Mouse (Mus musculus) hindbrain, embryonic 14.5 days (tissue): ENCODE measurements at regions not wholly inside any gene's neighbourhood (a gene's known extent, or its start where the extent isn't known, plus 50 kb on each side); places are given as distances from the start of the nearest gene placed in this dataset.
"Not testable (repeated sequence)": the region's sequence is repeated elsewhere in the genome, so short reads cannot be mapped to it uniquely, and the experiment has no call there.

Source experiments
- ATAC-seq: fragments of 200-750 bp; cut with Nextera tagmentation; 2 replicates; pipeline ENCODE4 v1.8.0; 2017; ENCODE audit warnings: moderate number of reproducible peaks, mild to moderate bottlenecking, moderate TSS enrichment, moderate library complexity; ENCODE audit not compliant: low FRiP score
- DNase-seq: peaks from one replicate; pipeline ENCODE4 v3.0.0-alpha.2; 2015; ENCODE audit warnings: low spot score
- H3K27ac ChIP-seq: fragments of 300-500 bp; sonication (generic); 2 replicates; pipeline ENCODE4 v1.5.1; 2014; ENCODE audit warnings: mild to moderate bottlenecking, moderate library complexity
- H3K27me3 ChIP-seq: fragments of 300-500 bp; sonication (generic); 2 replicates; pipeline ENCODE4 v1.6.1; 2014; ENCODE audit warnings: mild to moderate bottlenecking, low read length, mixed read lengths; ENCODE audit not compliant: control insufficient read depth, insufficient read depth
- H3K36me3 ChIP-seq: fragments of 300-500 bp; sonication (generic); replicated peaks from 2 replicates; pipeline ENCODE4 v1.6.1; 2014; ENCODE audit not compliant: control insufficient read depth, insufficient read depth
- H3K4me1 ChIP-seq: fragments of 300-500 bp; sonication (generic); replicated peaks from 2 replicates; pipeline ENCODE4 v1.6.1; 2014; ENCODE audit warnings: antibody characterized with exemption, low read length, mixed read lengths; ENCODE audit not compliant: control insufficient read depth, insufficient read depth
- H3K4me2 ChIP-seq: fragments of 300-500 bp; sonication (generic); replicated peaks from 2 replicates; pipeline ENCODE4 v1.6.1; 2014; ENCODE audit warnings: mild to moderate bottlenecking, moderate library complexity
- H3K4me3 ChIP-seq: fragments of 300-500 bp; sonication (generic); replicated peaks from 2 replicates; pipeline ENCODE4 v1.5.1; 2014; ENCODE audit warnings: mild to moderate bottlenecking, low read length
- H3K9ac ChIP-seq: fragments of 300-500 bp; sonication (generic); 2 replicates; pipeline ENCODE4 v1.6.1; 2014
- H3K9me3 ChIP-seq: fragments of 300-500 bp; sonication (generic); 2 replicates; pipeline ENCODE4 v1.6.1; 2016; ENCODE audit warnings: low read length; ENCODE audit not compliant: control insufficient read depth
- WGBS: fragments of 180-500 bp; shearing (Covaris S2); extraction: QIAGEN DNeasy Blood & Tissue Kit; methylation state at CpG from one replicate; pipeline ENCODE4 v1.1.7; 2014; 5-methylcytosine and 5-hydroxymethylcytosine counted together

DNA sequence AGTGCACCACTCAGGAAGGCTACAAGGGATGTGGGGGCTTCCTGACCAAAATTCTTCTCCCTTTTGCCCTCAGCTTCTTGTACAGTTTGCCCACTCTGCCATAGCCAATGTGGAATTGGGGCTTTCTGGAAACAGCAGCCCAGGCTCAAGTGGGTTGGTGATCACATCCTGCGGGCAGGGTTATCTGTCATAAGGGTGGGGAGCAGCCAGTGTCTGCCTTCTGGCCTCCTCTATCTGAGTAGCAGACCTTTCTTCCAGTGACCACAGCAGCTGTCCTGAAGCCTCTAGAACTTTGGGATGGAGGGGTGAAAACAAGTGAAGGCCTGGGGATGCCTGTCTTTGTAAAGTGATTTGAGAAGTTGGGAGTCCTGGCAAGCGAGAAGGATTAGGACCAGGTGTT lies 228.2 kb downstream of the Bcl11a start:
- 88% methylated on average over 2 of the region's 2 CpGs for WGBS
- H3K9me3 ChIP-seq, result no peaks in the 10 kb centered on the region
- H3K36me3 ChIP-seq, result no peaks in the 10 kb centered on the region
- H3K4me3 ChIP-seq, result no peak overlapping the region
- no peak overlapping the region for H3K27ac ChIP-seq
- H3K4me1 ChIP-seq, result peaks cover 10% of the 10 kb centered on the region; the same call in 1 of the 2 replicates
- no peak overlapping the region for H3K9ac ChIP-seq
- DNase-seq, result no peak
- H3K4me2 ChIP-seq, result peak overlapping the region; percentile 46; the same call in 1 of the 2 replicates
- H3K27me3 ChIP-seq, result 0 out of 2 replicates have a peak, but pooled peaks cover 6% of the 10 kb centered on the region
- ATAC-seq, result no peak

- WGBS, result 23% methylated on average over 6 of the region's 6 CpGs
- H3K36me3 ChIP-seq, result no peaks in the 10 kb centered on the region
- no peak overlapping the region for H3K9ac ChIP-seq
- H3K4me2 ChIP-seq, result no peak overlapping the region
- H3K4me3 ChIP-seq, result no peak overlapping the region
- H3K27me3 ChIP-seq, result 0 out of 2 replicates have a peak, but pooled peaks cover 6% of the 10 kb centered on the region
- peak overlapping the region; percentile 10; the same call in 1 of the 2 replicates for H3K27ac ChIP-seq
- no peaks in the 10 kb centered on the region for H3K9me3 ChIP-seq
- no peak for DNase-seq
- H3K4me1 ChIP-seq, result peaks cover 10% of the 10 kb centered on the region; the same call in 1 of the 2 replicates
- ATAC-seq, result peak; percentile 39; the same call in 1 of the 2 replicates
These were observed 229.9 kb downstream of the Bcl11a start for GRCm38 (mm10) chr11:24307601-24308252.

- DNase-seq (no peak), ATAC-seq (0 out of 2 replicates have a peak, but pooled peaks have one; percentile 7)
- WGBS, result 11% methylated on average over 1 of the region's 1 CpGs
- Histone ChIP-seq H3K9me3 (no peaks in the 10 kb centered on the region), H3K4me1 (peaks cover 10% of the 10 kb centered on the region; the same call in 1 of the 2 replicates), H3K4me2 (no peak overlapping the region), H3K4me3 (no peak overlapping the region), H3K9ac (no peak overlapping the region), H3K27ac (no peak overlapping the region), H3K36me3 (no peaks in the 10 kb centered on the region), H3K27me3 (0 out of 2 replicates have a peak, but pooled peaks cover 6% of the 10 kb centered on the region)
These were observed 230.4 kb downstream of the Bcl11a start for GRCm38 (mm10) chr11:24308253-24308633.

- H3K4me1 ChIP-seq, result no peaks in the 10 kb centered on the region
- no peak overlapping the region for H3K27ac ChIP-seq
- H3K4me2 ChIP-seq, result no peak overlapping the region
- 90% methylated on average over 1 of the region's 1 CpGs for WGBS
- H3K4me3 ChIP-seq, result no peak overlapping the region
- no peak overlapping the region for H3K9ac ChIP-seq
- ATAC-seq (no peak), DNase-seq (no peak)
- H3K27me3 ChIP-seq, result no peaks in the 10 kb centered on the region
- no peaks in the 10 kb centered on the region for H3K9me3 ChIP-seq
- H3K36me3 ChIP-seq, result no peaks in the 10 kb centered on the region
These were observed 236.2 kb downstream of the Bcl11a start for GRCm38 (mm10) chr11:24314046-24314445.

DNA sequence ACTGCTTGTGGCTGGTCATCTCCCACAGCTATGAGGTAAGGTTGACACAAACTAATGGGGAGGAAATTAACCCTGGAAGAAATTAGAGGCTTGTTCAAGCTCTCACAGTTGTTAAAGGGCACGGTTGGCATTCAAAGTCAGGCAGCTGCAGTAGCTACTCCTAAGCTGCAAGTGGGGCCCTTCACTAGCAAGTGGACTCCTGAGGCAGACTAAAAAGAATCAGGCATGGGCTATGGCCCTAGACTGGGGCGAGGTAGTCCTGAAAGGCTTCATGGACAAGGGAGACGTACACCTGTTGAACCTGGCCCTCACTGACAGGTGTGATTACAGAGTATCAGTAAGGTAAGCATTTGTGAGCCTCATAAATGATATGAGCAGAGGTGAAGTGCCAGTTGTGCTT lies 237.7 kb downstream of the Bcl11a start:
- Histone ChIP-seq H3K4me1 (no peaks in the 10 kb centered on the region), H3K9me3 (no peaks in the 10 kb centered on the region), H3K9ac (no peak overlapping the region), H3K27ac (no peak overlapping the region), H3K36me3 (no peaks in the 10 kb centered on the region), H3K4me2 (no peak overlapping the region), H3K4me3 (no peak overlapping the region), H3K27me3 (no peaks in the 10 kb centered on the region)
- 86% methylated on average over 3 of the region's 3 CpGs for whole genome bisulfite sequencing
- ATAC-seq (no peak), DNase-seq (no peak)

DNA sequence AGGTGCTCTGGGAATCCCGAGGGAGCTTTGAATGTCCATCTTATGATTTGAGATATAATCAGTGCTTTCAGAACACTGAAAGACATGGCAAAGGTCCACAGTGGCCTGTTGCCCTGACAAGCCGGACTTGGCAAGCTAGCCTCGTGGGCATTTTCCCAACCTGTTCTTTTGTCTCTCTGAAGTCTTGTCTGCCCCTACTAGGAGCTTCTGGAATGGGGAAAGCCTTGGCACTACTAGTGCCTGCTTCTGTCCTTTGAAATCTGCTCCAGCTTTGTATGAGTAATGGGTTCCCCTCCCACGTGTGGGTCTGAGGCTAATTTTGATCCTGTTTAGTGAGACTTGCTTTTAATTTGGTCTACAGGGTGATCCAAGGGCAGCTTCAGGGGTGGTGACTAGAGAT lies 238.3 kb downstream of the Bcl11a start:
- H3K36me3 ChIP-seq, result no peaks in the 10 kb centered on the region
- H3K4me1 ChIP-seq, result no peaks in the 10 kb centered on the region
- whole genome bisulfite sequencing, result 77% methylated on average over 4 of the region's 4 CpGs
- H3K27me3 ChIP-seq, result no peaks in the 10 kb centered on the region
- no peak overlapping the region for H3K9ac ChIP-seq
- ATAC-seq (no peak), DNase-seq (no peak)
- no peak overlapping the region for H3K4me3 ChIP-seq
- no peak overlapping the region for H3K4me2 ChIP-seq
- no peaks in the 10 kb centered on the region for H3K9me3 ChIP-seq
- H3K27ac ChIP-seq, result no peak overlapping the region

DNA sequence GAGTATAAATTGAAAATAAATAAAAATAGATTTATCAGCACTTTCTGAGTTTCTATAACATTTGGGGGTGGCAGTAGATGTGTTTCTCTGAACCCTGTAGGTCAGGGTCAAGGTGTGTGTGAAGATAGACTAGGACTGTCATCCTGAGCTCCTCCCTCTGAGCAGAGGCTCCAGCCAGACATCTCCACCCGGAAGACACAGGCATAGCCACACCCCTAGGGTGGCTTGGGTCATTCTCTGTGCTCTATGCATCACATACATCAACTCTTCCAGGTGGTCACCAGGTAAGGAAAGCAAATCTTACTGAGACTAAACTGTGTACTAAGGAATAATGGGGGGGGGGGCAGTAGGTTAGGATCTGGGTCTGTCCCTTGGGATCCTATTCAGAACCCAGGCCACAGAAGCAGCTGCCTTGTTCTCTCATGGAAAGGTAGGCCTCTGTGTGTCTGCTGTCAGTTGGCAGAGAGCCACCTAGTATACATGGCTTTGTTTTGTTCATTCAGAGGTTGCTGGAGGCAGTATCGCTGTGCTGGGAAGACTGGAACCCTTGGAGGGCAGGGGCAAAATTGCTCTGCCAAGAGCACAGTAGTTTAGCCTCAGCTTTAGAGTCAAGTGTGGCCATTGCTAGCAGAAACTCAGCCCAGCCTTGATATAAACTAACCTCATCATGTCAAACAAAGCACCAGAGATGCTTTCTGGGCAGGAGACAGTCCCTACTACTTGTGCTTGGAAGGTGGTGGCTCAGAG lies 240.3 kb downstream of the Bcl11a start:
- Histone ChIP-seq H3K27ac (no peak overlapping the region), H3K27me3 (no peaks in the 10 kb centered on the region), H3K4me3 (no peak overlapping the region), H3K4me2 (no peak overlapping the region), H3K9me3 (no peaks in the 10 kb centered on the region), H3K9ac (no peak overlapping the region), H3K36me3 (no peaks in the 10 kb centered on the region), H3K4me1 (no peaks in the 10 kb centered on the region)
- DNase-seq (no peak), ATAC-seq (no peak)
- 73% methylated on average over 2 of the region's 2 CpGs for WGBS

DNA sequence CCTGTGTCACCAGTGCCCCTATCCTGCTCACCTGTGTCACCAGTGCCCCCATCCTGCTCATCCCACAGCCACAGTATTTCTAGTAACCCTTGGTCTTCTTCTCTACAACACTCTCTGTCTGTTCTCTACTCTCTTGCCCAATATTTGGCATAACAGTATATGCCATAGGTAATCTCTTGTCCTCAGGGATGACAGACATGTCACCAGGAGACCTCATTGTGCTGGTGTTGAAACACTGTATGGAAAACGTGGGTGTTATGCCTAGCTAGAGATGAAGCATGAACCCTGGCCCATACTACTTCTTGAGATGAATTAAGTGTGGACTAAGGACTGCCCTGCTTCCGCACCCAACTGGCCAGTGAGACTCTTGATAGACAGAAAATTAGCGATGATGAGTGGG lies 241.4 kb downstream of the Bcl11a start:
- H3K27ac ChIP-seq, result no peak overlapping the region
- DNase-seq (no peak), ATAC-seq (no peak)
- H3K9me3 ChIP-seq, result no peaks in the 10 kb centered on the region
- H3K9ac ChIP-seq, result no peak overlapping the region
- H3K27me3 ChIP-seq, result no peaks in the 10 kb centered on the region
- no peak overlapping the region for H3K4me2 ChIP-seq
- H3K4me1 ChIP-seq, result no peaks in the 10 kb centered on the region
- no peaks in the 10 kb centered on the region for H3K36me3 ChIP-seq
- WGBS, result 86% methylated on average over 3 of the region's 3 CpGs
- no peak overlapping the region for H3K4me3 ChIP-seq

GRCm38 (mm10) chr11:24322412-24322811 lies 244.6 kb downstream of the Bcl11a start:
- 96% methylated on average over 5 of the region's 5 CpGs for WGBS
- not testable (repeated sequence) for H3K9me3 ChIP-seq, ATAC-seq, H3K27ac ChIP-seq, DNase-seq, H3K4me3 ChIP-seq, H3K4me2 ChIP-seq, H3K9ac ChIP-seq, H3K4me1 ChIP-seq, H3K36me3 ChIP-seq, H3K27me3 ChIP-seq
